Mouse (Mus musculus) limb, embryonic 13.5 days (tissue): ENCODE measurements around the gene Ube2m. TPM values are rescaled to one million over a fixed set of nuclear protein-coding genes. Genes with fewer than 3 reads are reported as not detected.
A peak's percentile ranks its signal among the peaks of the same experiment; 100 is the strongest.

Experiments used
- ATAC-seq: fragments of 200-750 bp; cut with Nextera tagmentation; 2 replicates; pipeline ENCODE4 v1.8.0; 2017; ENCODE audit warnings: low read depth, moderate number of reproducible peaks, moderate TSS enrichment; ENCODE audit not compliant: low FRiP score
- H3K27ac ChIP-seq: fragments of 300-500 bp; sonication (generic); 2 replicates; pipeline ENCODE4 v1.5.1; 2015; ENCODE audit warnings: inconsistent platforms, mild to moderate bottlenecking, moderate library complexity
- H3K27me3 ChIP-seq: fragments of 300-500 bp; sonication (generic); 2 replicates; pipeline ENCODE4 v1.6.1; 2015; ENCODE audit warnings: mild to moderate bottlenecking, inconsistent platforms
- H3K36me3 ChIP-seq: fragments of 300-500 bp; sonication (generic); 2 replicates; pipeline ENCODE4 v1.6.1; 2015; ENCODE audit warnings: inconsistent platforms, mild to moderate bottlenecking, moderate library complexity
- H3K4me1 ChIP-seq: fragments of 300-500 bp; sonication (generic); 2 replicates; pipeline ENCODE4 v1.6.1; 2015; ENCODE audit warnings: inconsistent platforms
- H3K4me2 ChIP-seq: fragments of 300-500 bp; sonication (generic); replicated peaks from 2 replicates; pipeline ENCODE4 v1.6.1; 2015; ENCODE audit warnings: inconsistent platforms, mild to moderate bottlenecking, moderate library complexity
- H3K4me3 ChIP-seq: fragments of 300-500 bp; sonication (generic); 2 replicates; pipeline ENCODE4 v1.5.1; 2015; ENCODE audit warnings: moderate library complexity, mild to moderate bottlenecking, inconsistent platforms
- H3K9ac ChIP-seq: fragments of 300-500 bp; sonication (generic); 2 replicates; pipeline ENCODE4 v1.6.1; 2015; ENCODE audit warnings: mild to moderate bottlenecking, inconsistent platforms
- H3K9me3 ChIP-seq: fragments of 300-500 bp; sonication (generic); 2 replicates; pipeline ENCODE4 v1.6.1; 2016; ENCODE audit warnings: inconsistent platforms
- WGBS: fragments of 180-500 bp; shearing (Covaris S2); methylation state at CpG from one replicate; pipeline ENCODE4 v1.1.7; 2015; 5-methylcytosine and 5-hydroxymethylcytosine counted together
- polyA plus RNA-seq: library from polyadenylated mRNA; unstranded; fragments of >200 nt; fragmentation: Nextera tagmentation; extraction: Ambion mirVana; gene quantifications from 2 replicates; pipeline ENCODE4 v1.2.1, GENCODE M21; 2015

Gene Ube2m
- polyA plus RNA-seq, 1 experiment from 2014 or later = 100 TPM

GRCm38 (mm10) chr7:13032541-13032940, 5.5 kb downstream of the Ube2m start:
- no peaks in the 10 kb centered on the region for H3K9me3 ChIP-seq
- 92% methylated on average over 7 of the region's 7 CpGs for WGBS
- peak overlapping the region; percentile 31; the same call in 1 of the 2 replicates for H3K9ac ChIP-seq
- H3K36me3 ChIP-seq = peaks cover 78% of the 10 kb centered on the region
- H3K4me1 ChIP-seq = peaks cover 39% of the 10 kb centered on the region
- H3K4me2 ChIP-seq = no peak overlapping the region
- no peak overlapping the region for H3K27ac ChIP-seq
- no peaks in the 10 kb centered on the region for H3K27me3 ChIP-seq
- no peak for ATAC-seq
- no peak overlapping the region for H3K4me3 ChIP-seq

- Histone ChIP-seq H3K36me3 (peaks cover 83% of the 10 kb centered on the region), H3K27ac (no peak overlapping the region), H3K4me3 (no peak overlapping the region), H3K9ac (no peak overlapping the region; the same call in 1 of the 2 replicates), H3K27me3 (no peaks in the 10 kb centered on the region), H3K4me1 (peaks cover 40% of the 10 kb centered on the region), H3K9me3 (no peaks in the 10 kb centered on the region), H3K4me2 (no peak overlapping the region)
- ATAC-seq = no peak
- 82% methylated on average over 2 of the region's 2 CpGs for WGBS
Measured at GRCm38 (mm10) chr7:13031983-13032382, 6.1 kb downstream of the Ube2m start.

- 73% methylated on average over 5 of the region's 5 CpGs for WGBS
Measured at GRCm38 (mm10) chr7:13031069-13031468, 7.0 kb downstream of the Ube2m start.

GRCm38 (mm10) chr7:13028986-13029385, 9.1 kb downstream of the Ube2m start:
- H3K36me3 ChIP-seq = peaks cover 83% of the 10 kb centered on the region
- peaks cover 32% of the 10 kb centered on the region for H3K4me1 ChIP-seq
- ATAC-seq = no peak
- WGBS = 91% methylated on average over 4 of the region's 4 CpGs
- H3K9me3 ChIP-seq = no peaks in the 10 kb centered on the region
- no peak overlapping the region; the same call in 1 of the 2 replicates for H3K27ac ChIP-seq
- no peak overlapping the region for H3K4me2 ChIP-seq
- no peaks in the 10 kb centered on the region for H3K27me3 ChIP-seq
- H3K9ac ChIP-seq = no peak overlapping the region
- H3K4me3 ChIP-seq = no peak overlapping the region

More at GRCm38 (mm10) chr7:13031069-13031468, 7.0 kb downstream of the Ube2m start:
- ATAC-seq = no peak
- no peaks in the 10 kb centered on the region for H3K27me3 ChIP-seq
- no peaks in the 10 kb centered on the region for H3K9me3 ChIP-seq
- H3K36me3 ChIP-seq = peaks cover 87% of the 10 kb centered on the region
- H3K4me3 ChIP-seq = no peak overlapping the region
- H3K4me2 ChIP-seq = no peak overlapping the region
- H3K27ac ChIP-seq = no peak overlapping the region
- no peak overlapping the region for H3K9ac ChIP-seq
- H3K4me1 ChIP-seq = peaks cover 40% of the 10 kb centered on the region

- Histone ChIP-seq H3K4me2 (peak overlapping the region; percentile 100), H3K27me3 (no peaks in the 10 kb centered on the region), H3K4me1 (peaks cover 22% of the 10 kb centered on the region), H3K9ac (peak overlapping the region; percentile 98), H3K27ac (peak overlapping the region; percentile 99; the same call in 1 of the 2 replicates), H3K36me3 (peaks cover 53% of the 10 kb centered on the region), H3K4me3 (peak overlapping the region; percentile 84), H3K9me3 (no peaks in the 10 kb centered on the region)
- 34% methylated on average over 4 of the region's 4 CpGs for WGBS
- no peak for ATAC-seq
Measured at GRCm38 (mm10) chr7:13025511-13026112, 12.5 kb downstream of the Ube2m start.

- H3K4me1 ChIP-seq = peaks cover 22% of the 10 kb centered on the region
- peaks cover 45% of the 10 kb centered on the region for H3K36me3 ChIP-seq
- peak; percentile 58 for ATAC-seq
- under 1% methylated on average over 37 of the region's 44 CpGs for WGBS
- H3K4me3 ChIP-seq = peak overlapping the region; percentile 84
- peak overlapping the region; percentile 98 for H3K9ac ChIP-seq
- H3K27ac ChIP-seq = peak overlapping the region; percentile 99
- H3K27me3 ChIP-seq = no peaks in the 10 kb centered on the region
- peak overlapping the region; percentile 100 for H3K4me2 ChIP-seq
- H3K9me3 ChIP-seq = no peaks in the 10 kb centered on the region
Measured at GRCm38 (mm10) chr7:13024805-13025204, 13.3 kb downstream of the Ube2m start.

GRCm38 (mm10) chr7:13023928-13024731, 13.9 kb downstream of the Ube2m start:
- H3K4me2 ChIP-seq = peak overlapping the region; percentile 100
- ATAC-seq = peak; percentile 88

GRCm38 (mm10) chr7:13022773-13023535, 15.1 kb downstream of the Ube2m start:
- Histone ChIP-seq H3K27ac (peak overlapping the region; percentile 99), H3K9ac (peak overlapping the region; percentile 74), H3K9me3 (no peaks in the 10 kb centered on the region), H3K4me1 (peaks cover 22% of the 10 kb centered on the region), H3K36me3 (peaks cover 27% of the 10 kb centered on the region), H3K4me2 (peak overlapping the region; percentile 100), H3K4me3 (peak overlapping the region; percentile 84), H3K27me3 (no peaks in the 10 kb centered on the region)
- 3% methylated on average over 30 of the region's 31 CpGs for WGBS
- peak; percentile 71 for ATAC-seq

More at GRCm38 (mm10) chr7:13023928-13024731, 13.9 kb downstream of the Ube2m start:
- WGBS = under 1% methylated on average over 67 of the region's 95 CpGs
- Histone ChIP-seq H3K4me1 (peaks cover 22% of the 10 kb centered on the region), H3K4me3 (peak overlapping the region; percentile 84), H3K9ac (peak overlapping the region; percentile 98), H3K9me3 (no peaks in the 10 kb centered on the region), H3K27me3 (no peaks in the 10 kb centered on the region), H3K36me3 (peaks cover 38% of the 10 kb centered on the region), H3K27ac (peak overlapping the region; percentile 99)

GRCm38 (mm10) chr7:13015217-13015616, 22.9 kb downstream of the Ube2m start:
- no peak overlapping the region for H3K27ac ChIP-seq
- peaks cover 5% of the 10 kb centered on the region for H3K4me1 ChIP-seq
- H3K4me2 ChIP-seq = no peak overlapping the region
- H3K36me3 ChIP-seq = no peaks in the 10 kb centered on the region
- no peak overlapping the region for H3K4me3 ChIP-seq
- WGBS = 71% methylated on average over 1 of the region's 1 CpGs
- no peaks in the 10 kb centered on the region for H3K27me3 ChIP-seq
- no peak for ATAC-seq
- H3K9ac ChIP-seq = no peak overlapping the region
- no peaks in the 10 kb centered on the region for H3K9me3 ChIP-seq

- Histone ChIP-seq H3K4me2 (no peak overlapping the region), H3K9ac (no peak overlapping the region), H3K4me1 (peaks cover 6% of the 10 kb centered on the region), H3K27me3 (no peaks in the 10 kb centered on the region), H3K27ac (no peak overlapping the region), H3K9me3 (no peaks in the 10 kb centered on the region), H3K4me3 (no peak overlapping the region), H3K36me3 (no peaks in the 10 kb centered on the region)
- 35% methylated on average over 6 of the region's 6 CpGs for WGBS
- no peak for ATAC-seq
Measured at GRCm38 (mm10) chr7:13014275-13014839, 23.7 kb downstream of the Ube2m start.

GRCm38 (mm10) chr7:13013671-13014070, 24.4 kb downstream of the Ube2m start:
- ATAC-seq = no peak
- Histone ChIP-seq H3K9ac (no peak overlapping the region), H3K4me3 (no peak overlapping the region), H3K4me2 (no peak overlapping the region), H3K4me1 (peaks cover 10% of the 10 kb centered on the region), H3K9me3 (no peaks in the 10 kb centered on the region), H3K27me3 (no peaks in the 10 kb centered on the region), H3K27ac (no peak overlapping the region), H3K36me3 (no peaks in the 10 kb centered on the region)
- 63% methylated on average over 4 of the region's 4 CpGs for WGBS
